Mouse (Mus musculus) adrenal gland, postnatal 4 days (tissue): Measurements from ENCODE around the gene Kcnc2. TPM values are rescaled to one million over a fixed set of nuclear protein-coding genes. Genes with fewer than 3 reads are reported as not detected.
"Not testable (repeated sequence)": the region's sequence is repeated elsewhere in the genome, so short reads cannot be mapped to it uniquely, and the experiment has no call there.

Experiments
- DNase-seq, 2 experiments: peaks; one replicate each; pipeline ENCODE4 v3.0.0; 2021 to 2022; ENCODE audit warnings: low spot score in 2 of 2, mixed read lengths in 2 of 2
- long read RNA-seq, 2 experiments: library from polyadenylated mRNA; stranded (forward); transcript quantifications; one replicate each; pipeline ENCODE4 v2.0.0; 2021
- total RNA-seq, 2 experiments: library from RNA; stranded (reverse); gene quantifications; 2 replicates each; pipeline ENCODE4 v1.2.3; 2021

Kcnc2 gene
- 1 to 10 TPM in 1 of 2 experiments, under 1 TPM in 1; 0.42 to 1.7 TPM for total RNA-seq
- long read RNA-seq, experiment 1, partial matches to known transcripts = 0 of 1 reads
- long read RNA-seq, experiment 1, other reads (novel, unspliced or antisense) = 1 of 1 reads
- long read RNA-seq, experiment 2, partial matches to known transcripts = 0 of 1 reads
- long read RNA-seq, experiment 2, other reads (novel, unspliced or antisense) = 1 of 1 reads

DNA sequence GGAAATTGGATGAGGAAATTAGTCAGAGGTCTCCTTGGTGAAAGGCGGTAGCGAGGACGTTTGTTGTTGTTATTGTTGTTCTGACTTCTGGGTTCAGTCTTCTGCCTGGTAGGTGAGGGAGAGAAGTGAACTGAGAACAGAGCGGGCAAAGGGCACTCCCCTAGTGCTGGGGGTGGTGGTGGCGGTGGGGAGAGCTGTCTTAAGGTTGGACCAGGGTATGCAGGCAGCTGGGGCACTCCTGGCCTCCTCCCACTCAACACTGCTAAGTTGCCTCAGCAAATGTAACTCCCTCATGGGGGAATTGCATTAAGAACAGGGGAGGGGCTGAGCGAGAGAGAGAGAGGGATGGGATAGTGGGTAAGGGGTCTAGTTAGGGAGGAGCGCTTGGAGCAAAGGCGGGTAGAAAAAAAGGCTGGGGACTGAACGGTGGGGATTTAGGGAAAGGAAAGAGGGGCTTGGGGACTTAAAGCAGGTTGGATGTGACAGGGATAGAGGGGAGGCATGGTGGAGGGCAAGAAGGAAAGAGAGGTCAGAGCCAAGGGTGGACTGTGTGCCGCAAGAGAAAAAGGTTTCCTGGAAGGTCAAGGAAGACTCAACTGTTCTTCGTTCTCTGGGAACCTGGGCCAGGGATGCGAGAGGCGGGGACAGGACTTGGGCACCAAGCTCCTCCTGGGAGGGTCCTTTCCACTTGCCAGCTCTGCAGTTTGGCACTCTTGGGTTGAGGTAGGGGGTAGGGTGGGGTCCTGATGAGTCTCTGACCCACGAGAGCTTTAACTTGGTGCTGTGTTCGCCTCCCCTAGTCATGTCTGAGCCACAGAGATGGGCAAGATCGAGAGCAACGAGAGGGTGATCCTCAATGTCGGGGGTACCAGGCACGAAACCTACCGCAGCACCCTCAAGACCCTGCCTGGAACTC lies at the start of gene Kcnc2:
Gene Kcnc2 (plus strand): TSS at position 235 of the 916 bp plus-strand sequence.
- no peak for DNase-seq

DNA sequence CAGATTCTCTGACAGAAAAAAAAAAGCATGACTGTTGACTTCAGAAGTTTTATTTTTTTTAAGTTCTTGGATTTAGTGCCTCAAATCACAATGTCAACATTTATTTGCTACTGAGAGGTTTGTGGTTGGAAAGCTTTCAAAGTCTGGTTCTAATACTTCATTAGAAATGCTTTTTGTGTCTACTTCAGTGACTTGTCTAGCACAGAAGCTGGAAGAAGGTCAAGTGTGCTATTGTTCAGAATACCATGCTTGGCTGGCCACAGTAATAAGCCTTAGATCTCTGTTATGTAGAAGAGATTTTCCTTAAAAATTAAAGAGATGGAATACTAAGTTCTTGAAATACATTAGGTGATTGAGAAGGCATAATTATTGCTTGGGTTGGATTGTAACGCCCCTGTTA lies 43.8 kb upstream of the Kcnc2 start:
- no peak for DNase-seq

DNA sequence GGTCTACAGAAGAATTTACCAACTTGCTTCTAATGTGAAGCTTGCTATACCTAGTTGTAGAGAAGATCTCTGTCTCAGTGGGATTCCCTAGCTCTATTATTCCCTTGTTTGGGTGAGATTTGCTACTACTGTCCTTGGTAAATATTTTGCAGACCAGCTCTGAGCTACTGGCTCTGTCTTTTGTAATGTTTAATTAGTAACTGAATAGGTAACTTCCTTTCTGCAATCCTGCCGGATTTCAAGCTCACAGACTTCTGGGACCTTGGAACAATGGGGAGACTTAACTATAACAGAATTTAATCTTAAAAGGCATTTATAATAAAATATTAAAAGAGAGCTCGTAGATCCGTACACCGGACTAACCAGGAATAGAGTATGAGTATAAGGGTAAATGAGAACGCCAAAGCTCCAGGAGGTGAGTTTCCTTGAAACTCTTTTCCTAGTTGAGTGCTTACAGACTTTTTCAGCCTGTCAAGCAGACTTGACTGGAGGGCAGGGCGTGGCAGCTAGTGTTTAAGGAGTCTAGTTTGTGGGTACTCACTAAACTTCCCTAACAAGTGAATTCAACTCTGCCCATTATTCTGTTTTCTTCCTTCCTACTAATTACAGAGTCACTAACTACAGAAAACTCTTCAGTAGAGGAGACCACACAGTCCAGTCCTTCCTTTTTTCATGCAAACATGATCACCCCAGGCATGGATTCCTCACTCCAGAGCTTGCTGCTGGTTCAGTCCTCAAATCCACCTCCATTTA lies 41.7 kb upstream of the Kcnc2 start:
- not testable (repeated sequence) for DNase-seq

DNA sequence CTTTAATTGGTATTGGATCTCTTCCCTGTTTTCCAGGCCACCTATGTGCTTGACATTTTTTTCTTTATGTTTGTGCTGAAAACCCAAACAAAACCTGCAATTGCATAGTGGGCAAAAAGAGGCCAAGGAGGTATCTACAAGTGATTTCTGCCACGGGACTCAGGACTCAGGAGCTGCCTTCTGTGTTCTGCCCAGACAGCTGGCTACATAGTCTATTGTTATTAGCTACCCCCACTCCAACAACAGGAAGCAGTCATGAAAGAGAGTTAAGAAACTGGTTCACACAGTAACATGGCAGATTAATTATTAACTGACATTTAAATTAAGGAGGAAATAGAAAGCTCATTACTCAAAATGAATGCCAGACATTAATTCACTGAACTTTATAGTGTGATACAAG lies 38.2 kb upstream of the Kcnc2 start:
- not testable (repeated sequence) for DNase-seq

- DNase-seq = not testable (repeated sequence)
Measured at GRCm38 (mm10) chr10:112235396-112235940, 35.5 kb upstream of the Kcnc2 start.

DNA sequence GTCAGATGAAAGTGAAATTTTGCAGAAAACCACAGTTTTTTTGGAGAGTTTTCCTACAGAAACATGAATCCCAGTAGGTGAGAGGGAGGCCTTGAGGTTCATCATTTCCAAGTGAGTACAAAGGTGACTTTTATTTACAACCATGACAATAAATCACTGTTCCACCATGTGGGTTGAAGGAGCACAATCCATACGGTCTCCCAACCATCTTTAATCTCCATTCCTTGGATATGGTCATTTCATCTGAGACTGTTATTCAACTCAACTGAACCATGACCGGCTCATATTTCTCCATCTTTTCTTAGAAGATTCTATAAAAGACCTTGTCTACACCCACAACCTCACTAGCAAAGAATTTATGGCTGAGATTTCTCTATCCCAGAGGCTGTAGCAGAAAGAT lies 22.6 kb upstream of the Kcnc2 start:
- DNase-seq = no peak

DNA sequence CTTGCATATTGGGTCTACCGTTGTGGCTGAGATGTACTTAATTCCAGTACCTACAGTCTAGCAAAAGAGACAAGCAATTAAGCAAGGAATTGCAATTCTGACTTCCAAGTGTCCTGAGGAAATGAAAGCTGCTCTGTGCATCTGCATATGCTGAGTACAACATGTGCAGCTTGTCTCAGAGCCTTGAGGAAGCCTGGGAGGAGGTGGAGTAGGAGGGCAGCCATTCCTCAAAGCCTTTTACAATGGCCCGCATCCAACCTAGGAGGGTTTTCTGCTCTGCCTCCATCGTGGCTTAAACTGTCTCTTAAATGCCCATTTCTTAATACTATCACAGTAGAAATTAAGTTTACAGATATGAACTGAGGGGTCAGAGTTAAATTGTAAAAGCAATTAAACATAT lies 7.5 kb upstream of the Kcnc2 start:
- no peak for DNase-seq

GRCm38 (mm10) chr10:112269481-112269880 lies 1.4 kb upstream of the Kcnc2 start:
- DNase-seq = no peak

- DNase-seq = peak in 1 of 2 experiments; percentile 4
Measured at GRCm38 (mm10) chr10:112269939-112270781, 761 bp upstream of the Kcnc2 start.

DNA sequence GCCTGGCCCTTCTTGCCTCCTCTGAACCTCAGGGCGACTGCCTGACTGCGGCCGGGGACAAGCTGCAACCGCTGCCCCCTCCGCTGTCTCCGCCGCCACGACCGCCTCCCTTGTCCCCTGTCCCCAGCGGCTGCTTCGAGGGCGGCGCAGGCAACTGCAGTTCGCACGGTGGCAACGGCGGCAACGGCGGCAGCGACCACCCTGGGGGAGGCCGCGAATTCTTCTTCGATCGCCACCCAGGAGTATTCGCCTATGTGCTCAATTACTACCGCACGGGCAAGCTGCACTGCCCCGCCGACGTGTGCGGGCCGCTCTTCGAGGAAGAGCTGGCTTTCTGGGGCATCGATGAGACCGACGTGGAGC lies 863 bp downstream of the Kcnc2 start:
- DNase-seq = no peak

DNA sequence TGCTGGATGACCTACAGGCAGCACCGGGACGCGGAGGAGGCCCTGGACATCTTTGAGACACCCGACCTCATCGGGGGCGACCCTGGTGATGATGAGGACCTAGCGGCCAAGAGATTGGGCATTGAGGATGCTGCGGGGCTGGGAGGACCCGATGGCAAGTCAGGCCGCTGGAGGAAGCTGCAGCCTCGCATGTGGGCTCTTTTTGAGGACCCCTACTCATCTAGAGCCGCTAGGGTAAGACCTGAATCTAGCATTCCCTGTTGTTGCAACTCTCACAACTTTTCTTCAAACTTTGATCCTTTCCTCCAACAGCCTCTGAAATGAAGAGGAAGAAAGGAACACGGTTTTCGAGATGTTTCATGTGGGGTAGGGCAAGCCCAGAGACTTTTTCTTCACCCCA lies 1.2 kb downstream of the Kcnc2 start:
- DNase-seq = no peak

GRCm38 (mm10) chr10:112277996-112278395 lies 7.1 kb downstream of the Kcnc2 start:
- DNase-seq = no peak

DNA sequence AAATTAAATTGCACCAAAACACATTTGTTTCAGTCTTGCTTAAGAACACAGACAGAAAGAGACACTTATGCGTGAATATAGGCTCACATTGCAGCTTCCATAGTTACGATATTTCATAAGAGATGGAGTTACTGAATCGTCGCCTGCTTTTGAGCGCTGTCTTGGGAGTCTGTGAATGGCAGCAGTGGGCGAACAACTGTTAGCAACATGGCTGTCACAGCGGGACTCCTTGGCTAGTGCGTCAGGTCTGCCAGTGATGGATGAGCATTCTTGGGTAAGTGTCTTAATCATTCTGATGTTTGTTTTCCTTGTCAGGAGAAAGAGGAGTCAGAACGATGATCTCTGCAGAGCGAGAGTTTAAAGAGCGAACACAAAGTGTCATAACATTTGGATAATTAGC lies 44.2 kb downstream of the Kcnc2 start:
- DNase-seq = no peak

DNA sequence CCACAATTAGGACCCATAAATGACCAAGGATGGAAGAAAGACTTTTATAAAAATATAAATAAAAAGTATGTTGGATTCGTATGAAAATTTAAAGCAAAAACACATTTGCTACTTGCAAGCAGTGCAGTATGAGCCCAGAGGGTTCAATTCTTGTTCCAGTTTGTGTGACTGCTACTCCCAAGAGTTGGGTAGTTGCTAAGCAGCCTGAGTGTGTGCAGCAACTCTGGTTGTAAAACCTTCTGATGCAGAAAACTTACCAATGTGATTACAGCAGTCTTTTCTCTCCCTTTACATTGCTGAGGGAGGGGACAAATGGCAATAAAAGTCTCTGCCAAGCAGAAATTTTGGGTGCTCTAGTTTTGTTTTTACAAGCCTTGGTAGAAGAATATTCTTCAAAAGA lies 46.9 kb downstream of the Kcnc2 start:
- DNase-seq = no peak

DNA sequence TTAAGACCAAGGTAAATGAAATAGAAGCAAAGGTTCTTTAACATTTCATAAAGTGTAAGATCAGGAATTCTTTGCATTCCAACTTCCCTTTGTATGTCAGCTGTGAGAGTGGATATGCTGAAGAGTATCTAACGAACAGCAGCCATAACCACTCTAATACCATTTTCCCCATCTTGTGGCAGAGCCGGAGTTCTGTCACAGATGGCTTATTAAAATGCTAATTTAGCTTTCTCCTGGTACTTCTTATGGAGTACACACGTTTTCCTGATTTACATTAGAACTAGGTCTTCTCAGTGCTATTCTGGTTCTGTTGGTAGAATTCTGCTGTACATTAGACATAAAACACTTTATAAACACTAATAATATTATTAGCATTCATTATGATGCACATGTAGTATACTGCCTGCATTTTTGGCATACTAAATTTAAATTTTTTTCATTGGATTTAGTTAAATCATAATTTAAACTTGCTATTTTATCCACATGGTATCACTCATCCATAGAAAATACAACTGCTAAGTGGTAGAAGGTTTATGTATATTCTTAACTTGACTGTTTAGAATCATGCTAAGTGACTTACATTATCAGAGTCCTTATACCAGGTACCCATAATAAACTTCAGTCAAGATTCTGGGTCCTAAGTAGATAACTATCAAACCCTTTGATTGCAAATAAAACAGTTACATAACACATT lies 86.9 kb downstream of the Kcnc2 start:
- DNase-seq = no peak

DNA sequence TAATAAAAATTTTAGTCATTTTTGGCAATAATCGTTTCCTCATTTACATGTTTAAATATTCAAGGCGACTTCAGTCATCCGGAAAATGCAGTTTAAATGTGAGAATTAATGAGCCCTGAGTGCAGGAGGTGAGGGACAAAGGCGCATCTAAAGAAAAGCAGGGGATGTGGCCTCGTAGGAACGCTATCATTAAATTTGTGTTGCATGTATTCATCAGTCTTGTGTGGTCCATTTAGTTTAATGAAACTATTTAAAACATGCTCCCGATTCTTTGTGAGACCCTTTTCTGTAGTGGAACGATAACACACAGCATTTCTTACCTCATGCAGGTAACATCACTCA lies 87.4 kb downstream of the Kcnc2 start:
- DNase-seq = no peak

DNA sequence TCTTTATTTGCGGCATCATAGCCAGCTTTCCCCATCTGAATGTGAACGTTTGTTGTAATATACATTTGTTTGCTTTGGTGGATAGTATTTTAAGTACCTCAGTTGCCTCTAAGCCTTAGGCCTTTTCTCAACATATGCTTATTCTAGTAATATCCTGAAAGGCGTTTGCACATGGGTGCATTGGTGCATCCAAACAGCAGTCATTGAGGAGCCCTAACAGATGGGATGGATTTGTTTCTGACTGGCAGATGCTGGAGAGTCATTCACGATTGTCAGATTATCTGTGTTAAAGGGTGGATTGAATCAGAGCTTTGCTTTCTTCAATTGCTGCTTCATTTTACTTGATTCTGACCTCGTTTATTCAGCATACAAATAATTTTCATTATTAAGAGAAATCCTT lies 89.8 kb downstream of the Kcnc2 start:
- DNase-seq = no peak

DNA sequence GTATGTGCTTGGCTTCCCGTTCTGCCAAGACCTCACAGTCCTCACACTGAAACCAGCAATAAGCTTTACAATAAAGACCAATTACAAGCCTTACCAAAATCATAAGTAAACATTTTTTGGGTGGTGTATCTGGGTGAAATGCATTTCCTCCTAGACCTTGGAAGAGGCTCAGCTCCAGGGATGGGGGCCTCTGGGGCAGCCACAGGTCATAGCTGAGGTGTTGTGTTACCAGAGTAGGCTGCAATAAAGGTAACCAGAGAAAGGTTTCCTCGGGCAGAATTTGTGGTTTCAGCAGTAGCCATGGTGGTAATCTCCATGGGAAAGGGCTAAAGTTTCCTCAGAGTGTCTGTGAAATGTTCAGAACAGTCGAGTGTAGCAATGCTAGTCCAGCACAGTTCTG lies 97.4 kb downstream of the Kcnc2 start:
- DNase-seq = no peak

- no peak for DNase-seq
Measured at GRCm38 (mm10) chr10:112377163-112377562, 106.2 kb downstream of the Kcnc2 start.

DNA sequence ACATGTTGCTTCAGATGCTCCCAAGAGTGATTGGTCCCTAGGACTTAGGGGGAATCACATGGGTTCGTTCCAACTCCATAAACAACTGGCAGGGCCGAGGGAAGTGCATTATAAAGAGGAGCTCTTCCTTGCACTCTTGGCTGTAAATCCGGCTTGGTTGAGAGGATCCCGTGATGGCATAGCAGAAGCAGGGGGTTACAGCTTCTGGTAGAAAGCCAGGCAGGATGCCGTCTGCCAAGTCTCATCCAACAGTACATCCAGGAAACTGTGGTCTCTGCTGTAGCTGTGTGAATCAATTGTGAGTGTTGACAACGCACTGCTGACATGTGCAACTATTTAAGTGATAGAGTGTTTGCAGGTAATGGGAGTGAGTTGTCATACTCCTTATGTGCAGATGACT lies 107.5 kb downstream of the Kcnc2 start:
- DNase-seq = no peak
